Mouse (Mus musculus): ENCODE data around the gene Blvrb. TPM values are rescaled to one million over a fixed set of nuclear protein-coding genes. Genes with fewer than 3 reads are reported as not detected.

The Blvrb gene
- polyA plus RNA-seq (2016; fragmentation: Nextera tagmentation; extraction: Ambion mirVana) = 33.3 and 34.9 TPM in 2 replicates

- no peaks in the 10 kb centered on the region for H3K36me3 ChIP-seq
- H3K9me3 ChIP-seq (replicated peaks) = no peaks in the 10 kb centered on the region
- peaks cover 49% of the 10 kb centered on the region for H3K27me3 ChIP-seq (ENCODE audit: low read depth, poor library complexity, severe bottlenecking)
- peak within 1 kb of the TSS; percentile 62 for H3K4me3 ChIP-seq
- 1% methylated on average over 54 of the region's 54 CpGs for WGBS
- peak within 1 kb of the TSS; percentile 61 for H3K27ac ChIP-seq
- H3K4me1 ChIP-seq = peaks cover 20% of the 10 kb centered on the region
- peak; percentile 93 for DNase-seq (ENCODE audit: low spot score)
Measured at GRCm38 (mm10) chr7:27447419-27448286, at the start of gene Blvrb, which contains the start of gene Sptbn4. Gene Blvrb, plus strand, starts transcription at chr7:27447978. Gene Sptbn4, minus strand, starts transcription at chr7:27447686.

- H3K27ac ChIP-seq = no peak overlapping the region
- 86% methylated on average over 7 of the region's 7 CpGs for WGBS
- H3K36me3 ChIP-seq = no peaks in the 10 kb centered on the region
- no peaks in the 10 kb centered on the region for H3K9me3 ChIP-seq (replicated peaks)
- peaks cover 15% of the 10 kb centered on the region for H3K4me1 ChIP-seq
- no peak for DNase-seq (ENCODE audit: low spot score)
- H3K27me3 ChIP-seq (ENCODE audit: low read depth, poor library complexity, severe bottlenecking) = peaks cover 96% of the 10 kb centered on the region
- no peak overlapping the region for H3K4me3 ChIP-seq
Measured at GRCm38 (mm10) chr7:27400545-27400944, 47.2 kb upstream of the Blvrb start.

GRCm38 (mm10) chr7:27402675-27403074, 45.1 kb upstream of the Blvrb start:
- H3K4me3 ChIP-seq = no peak overlapping the region
- WGBS = 13% methylated on average over 16 of the region's 16 CpGs
- DNase-seq (ENCODE audit: low spot score) = peak; percentile 68

DNA sequence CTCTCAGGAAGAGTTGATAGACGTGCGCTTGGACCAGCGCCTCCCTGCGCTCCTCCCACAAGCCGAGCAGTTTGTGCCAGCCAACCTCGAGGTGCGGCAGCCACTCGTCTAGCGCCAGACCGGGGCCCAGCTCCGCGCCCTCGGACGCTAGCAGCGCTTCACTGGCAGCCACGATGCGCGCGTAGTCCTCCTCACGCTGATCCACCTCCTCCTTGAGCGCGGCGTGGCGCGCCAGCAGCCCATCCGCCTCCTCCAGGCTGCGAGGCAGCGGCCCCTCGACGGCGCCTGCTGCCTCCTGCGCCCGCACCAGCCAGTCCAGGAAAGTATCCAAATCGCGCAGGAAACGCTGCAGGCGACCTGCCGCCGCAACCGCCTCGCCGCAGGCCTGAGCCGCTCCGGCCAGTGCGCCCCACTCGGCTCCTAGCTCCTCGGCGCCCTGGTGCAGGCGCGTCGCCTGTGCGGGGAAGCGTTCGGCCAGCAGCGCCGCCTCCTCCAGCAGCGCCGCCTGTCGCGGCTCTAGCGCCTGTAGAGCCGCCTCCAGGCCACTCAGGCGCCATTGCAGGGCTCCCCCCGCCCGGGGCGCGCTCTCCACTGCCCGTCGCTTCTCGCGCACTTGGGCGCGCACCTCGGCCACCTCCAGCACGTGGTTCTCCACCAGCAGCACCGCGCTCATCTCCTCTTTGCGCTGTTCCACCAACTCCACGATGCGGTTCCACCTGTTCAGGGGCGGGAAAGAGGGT, 43.4 kb upstream of the Blvrb start:
- H3K27me3 ChIP-seq (ENCODE audit: low read depth, poor library complexity, severe bottlenecking) = peaks cover 98% of the 10 kb centered on the region
- H3K27ac ChIP-seq = no peak overlapping the region
- no peaks in the 10 kb centered on the region for H3K9me3 ChIP-seq (replicated peaks)
- H3K4me3 ChIP-seq = peak overlapping the region; percentile 27
- DNase-seq (ENCODE audit: low spot score) = peak; percentile 37
- H3K4me1 ChIP-seq = peaks cover 23% of the 10 kb centered on the region
- H3K36me3 ChIP-seq = no peaks in the 10 kb centered on the region
- WGBS = 7% methylated on average over 81 of the region's 81 CpGs

More at GRCm38 (mm10) chr7:27402675-27403074, 45.1 kb upstream of the Blvrb start:
- peaks cover 96% of the 10 kb centered on the region for H3K27me3 ChIP-seq (ENCODE audit: low read depth, poor library complexity, severe bottlenecking)
- H3K4me1 ChIP-seq = peaks cover 8% of the 10 kb centered on the region
- H3K27ac ChIP-seq = no peak overlapping the region
- no peaks in the 10 kb centered on the region for H3K9me3 ChIP-seq (replicated peaks)
- H3K36me3 ChIP-seq = no peaks in the 10 kb centered on the region

- no peaks in the 10 kb centered on the region for H3K36me3 ChIP-seq
- H3K4me1 ChIP-seq = peaks cover 23% of the 10 kb centered on the region
- H3K4me3 ChIP-seq = no peak overlapping the region
- H3K9me3 ChIP-seq (replicated peaks) = no peaks in the 10 kb centered on the region
- no peak for DNase-seq (ENCODE audit: low spot score)
- no peak overlapping the region for H3K27ac ChIP-seq
- 82% methylated on average over 7 of the region's 7 CpGs for WGBS
- H3K27me3 ChIP-seq (ENCODE audit: low read depth, poor library complexity, severe bottlenecking) = peaks cover 95% of the 10 kb centered on the region
Measured at GRCm38 (mm10) chr7:27406481-27406880, 41.3 kb upstream of the Blvrb start.

DNA sequence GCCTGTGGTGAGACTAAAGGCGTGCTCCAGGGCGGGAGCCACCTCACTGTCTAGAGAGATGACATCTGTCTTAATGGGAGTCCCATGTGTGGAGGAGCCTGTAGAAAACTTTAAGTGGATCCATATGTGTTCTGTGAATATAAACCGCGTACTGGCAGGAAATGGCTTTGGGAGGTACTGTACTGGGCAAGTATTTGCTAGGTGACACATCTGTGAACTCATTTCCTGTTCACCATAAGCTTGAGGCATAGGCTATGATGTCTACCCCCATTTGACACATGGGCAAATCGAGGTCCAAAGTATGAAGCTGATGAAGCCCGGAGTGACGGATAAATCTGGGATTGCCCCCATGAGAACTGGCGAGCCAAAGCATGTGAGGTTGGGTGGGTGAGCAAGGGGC, 40.0 kb upstream of the Blvrb start:
- H3K27me3 ChIP-seq (ENCODE audit: low read depth, poor library complexity, severe bottlenecking) = peaks cover 81% of the 10 kb centered on the region
- H3K9me3 ChIP-seq (replicated peaks) = no peaks in the 10 kb centered on the region
- no peak overlapping the region for H3K27ac ChIP-seq
- H3K36me3 ChIP-seq = no peaks in the 10 kb centered on the region
- peak overlapping the region; percentile 59 for H3K4me3 ChIP-seq
- H3K4me1 ChIP-seq = peaks cover 23% of the 10 kb centered on the region
- WGBS = 41% methylated on average over 8 of the region's 8 CpGs
- peak; percentile 35 for DNase-seq (ENCODE audit: low spot score)

- H3K27me3 ChIP-seq (ENCODE audit: low read depth, poor library complexity, severe bottlenecking) = peaks cover 74% of the 10 kb centered on the region
Measured at GRCm38 (mm10) chr7:27408379-27409176, 39.2 kb upstream of the Blvrb start.

DNA sequence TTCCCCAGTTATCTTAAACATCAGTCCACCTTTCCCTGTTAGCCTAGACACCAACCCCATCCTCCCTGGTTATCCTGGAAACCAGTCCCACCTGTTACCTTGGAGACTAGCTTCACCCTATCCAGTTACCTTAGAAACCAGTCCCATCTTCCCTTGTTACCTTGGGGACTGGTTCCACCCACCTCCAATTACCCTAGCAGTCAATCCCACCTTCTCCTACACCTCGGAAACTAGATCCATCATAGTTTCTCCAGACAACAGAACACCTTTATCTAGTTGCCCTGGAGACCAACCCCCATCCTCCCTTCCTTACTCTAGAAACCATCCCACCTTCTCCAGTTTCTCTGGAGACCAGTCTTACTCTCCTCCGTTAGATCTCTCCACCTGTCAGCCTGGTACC, 30.6 kb upstream of the Blvrb start:
- no peaks in the 10 kb centered on the region for H3K9me3 ChIP-seq (replicated peaks)
- H3K36me3 ChIP-seq = no peaks in the 10 kb centered on the region
- peaks cover 5% of the 10 kb centered on the region; the same call in 1 of the 2 replicates for H3K27me3 ChIP-seq (ENCODE audit: low read depth, poor library complexity, severe bottlenecking)
- DNase-seq (ENCODE audit: low spot score) = no peak
- H3K27ac ChIP-seq = no peak overlapping the region
- no peaks in the 10 kb centered on the region for H3K4me1 ChIP-seq
- WGBS = 69% methylated on average over 2 of the region's 2 CpGs
- H3K4me3 ChIP-seq = no peak overlapping the region

More at GRCm38 (mm10) chr7:27408379-27409176, 39.2 kb upstream of the Blvrb start:
- DNase-seq (ENCODE audit: low spot score) = peak; percentile 92
- WGBS = under 1% methylated on average over 96 of the region's 96 CpGs
- Histone ChIP-seq H3K4me3 (peak overlapping the region; percentile 59), H3K4me1 (peaks cover 23% of the 10 kb centered on the region), H3K27ac (peak overlapping the region; percentile 44; the same call in 1 of the 2 replicates), H3K9me3 (replicated peaks) (no peaks in the 10 kb centered on the region), H3K36me3 (no peaks in the 10 kb centered on the region)

DNA sequence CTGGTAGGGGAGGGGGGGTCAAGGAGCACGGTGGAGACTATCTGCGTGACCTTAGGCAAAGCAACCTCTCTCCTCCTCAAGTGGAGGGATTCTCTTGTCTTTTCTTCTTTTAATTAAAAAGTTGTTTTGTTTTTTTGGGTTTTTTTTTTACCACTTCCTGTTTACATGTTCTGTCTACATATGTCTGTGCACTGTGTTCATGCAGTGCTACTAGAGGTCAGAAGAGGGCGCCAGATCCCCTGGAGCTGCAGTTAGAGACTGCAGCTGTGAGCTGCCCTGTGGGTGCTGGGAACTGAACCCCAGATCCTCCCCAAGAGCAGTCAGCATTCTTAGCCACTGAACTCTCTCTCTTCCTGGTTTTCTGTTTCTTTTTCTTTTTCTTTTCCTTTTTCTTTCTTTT, 28.7 kb upstream of the Blvrb start:
- H3K4me3 ChIP-seq = no peak overlapping the region
- WGBS = 73% methylated on average over 3 of the region's 3 CpGs
- no peaks in the 10 kb centered on the region for H3K4me1 ChIP-seq
- H3K36me3 ChIP-seq = no peaks in the 10 kb centered on the region
- peaks cover 5% of the 10 kb centered on the region; the same call in 1 of the 2 replicates for H3K27me3 ChIP-seq (ENCODE audit: low read depth, poor library complexity, severe bottlenecking)
- no peak overlapping the region for H3K27ac ChIP-seq
- no peak for DNase-seq (ENCODE audit: low spot score)
- no peaks in the 10 kb centered on the region for H3K9me3 ChIP-seq (replicated peaks)

GRCm38 (mm10) chr7:27423556-27424326, 24.0 kb upstream of the Blvrb start:
- Histone ChIP-seq H3K27me3 (ENCODE audit: low read depth, poor library complexity, severe bottlenecking) (no peaks in the 10 kb centered on the region), H3K27ac (no peak overlapping the region), H3K4me1 (no peaks in the 10 kb centered on the region), H3K36me3 (no peaks in the 10 kb centered on the region), H3K9me3 (replicated peaks) (no peaks in the 10 kb centered on the region), H3K4me3 (no peak overlapping the region)
- DNase-seq (ENCODE audit: low spot score) = no peak
- 89% methylated on average over 12 of the region's 12 CpGs for WGBS

DNA sequence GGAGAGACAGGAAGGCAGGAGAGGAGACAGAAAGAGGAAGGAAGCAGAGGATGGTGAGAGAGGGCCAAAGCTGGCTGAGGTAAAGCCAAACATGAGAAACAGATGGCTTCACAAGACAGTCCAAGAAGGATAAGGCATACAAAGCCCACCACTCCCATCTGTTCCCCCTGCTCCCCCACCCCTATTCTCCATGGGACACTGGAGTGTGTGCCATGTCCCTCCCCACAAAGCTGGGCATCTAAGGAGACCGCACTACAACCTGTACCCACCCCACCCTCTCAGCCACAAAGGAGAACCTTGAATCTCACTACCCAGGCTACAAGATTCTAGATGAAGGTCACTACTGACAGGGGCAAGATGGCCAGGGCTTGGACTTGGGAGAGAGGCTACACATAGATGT, 20.4 kb upstream of the Blvrb start:
- H3K4me3 ChIP-seq = no peak overlapping the region
- peaks cover 7% of the 10 kb centered on the region; the same call in 1 of the 2 replicates for H3K27me3 ChIP-seq (ENCODE audit: low read depth, poor library complexity, severe bottlenecking)
- no peak for DNase-seq (ENCODE audit: low spot score)
- 88% methylated on average over 1 of the region's 1 CpGs for WGBS
- H3K27ac ChIP-seq = no peak overlapping the region
- no peaks in the 10 kb centered on the region for H3K36me3 ChIP-seq
- H3K9me3 ChIP-seq (replicated peaks) = no peaks in the 10 kb centered on the region
- no peaks in the 10 kb centered on the region for H3K4me1 ChIP-seq

DNA sequence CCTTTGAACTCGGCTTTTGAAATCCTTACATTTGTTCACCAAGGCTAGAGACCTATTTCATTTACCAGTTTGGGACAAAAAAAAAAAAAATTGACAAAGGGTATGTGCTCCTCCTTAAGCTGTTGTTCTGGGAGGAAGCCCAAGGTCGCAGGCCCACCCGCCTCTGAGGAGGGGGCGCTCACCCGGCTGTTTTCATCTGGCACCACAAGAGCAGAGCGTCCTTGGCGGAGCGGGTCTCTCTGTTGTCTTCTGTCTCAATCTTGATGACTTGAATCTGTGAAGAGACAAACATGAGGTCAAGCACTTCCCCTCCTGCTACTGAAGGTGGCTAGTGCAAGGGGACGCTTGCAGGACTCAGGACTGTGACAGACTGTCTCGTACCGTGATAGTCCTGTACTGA, 19.8 kb upstream of the Blvrb start:
- WGBS = 87% methylated on average over 11 of the region's 11 CpGs
- no peaks in the 10 kb centered on the region for H3K36me3 ChIP-seq
- H3K27ac ChIP-seq = no peak overlapping the region
- H3K9me3 ChIP-seq (replicated peaks) = no peaks in the 10 kb centered on the region
- H3K4me1 ChIP-seq = no peaks in the 10 kb centered on the region
- H3K4me3 ChIP-seq = no peak overlapping the region
- no peak for DNase-seq (ENCODE audit: low spot score)
- peaks cover 13% of the 10 kb centered on the region for H3K27me3 ChIP-seq (ENCODE audit: low read depth, poor library complexity, severe bottlenecking)

Measured in limb, embryonic 10.5 days (tissue).